Mouse (Mus musculus) testis, adult 2 months (tissue): ENCODE measurements around the gene 1110051M20Rik.

Source experiments
- CTCF ChIP-seq: fragments of 200-500 bp; IDR thresholded peaks from 2 replicates; pipeline ENCODE4 v1.5.1; 2012; ENCODE audit warnings: low read depth, mild to moderate bottlenecking, inconsistent platforms, low read length, moderate library complexity; ENCODE audit not compliant: control insufficient read depth, insufficient read depth, insufficient replicate concordance
- POLR2A ChIP-seq: fragments of 200-500 bp; IDR thresholded peaks from 2 replicates; pipeline ENCODE4 v1.6.1; 2012; ENCODE audit warnings: low read depth, mild to moderate bottlenecking, inconsistent platforms, low read length, moderate library complexity; ENCODE audit not compliant: control insufficient read depth

DNA sequence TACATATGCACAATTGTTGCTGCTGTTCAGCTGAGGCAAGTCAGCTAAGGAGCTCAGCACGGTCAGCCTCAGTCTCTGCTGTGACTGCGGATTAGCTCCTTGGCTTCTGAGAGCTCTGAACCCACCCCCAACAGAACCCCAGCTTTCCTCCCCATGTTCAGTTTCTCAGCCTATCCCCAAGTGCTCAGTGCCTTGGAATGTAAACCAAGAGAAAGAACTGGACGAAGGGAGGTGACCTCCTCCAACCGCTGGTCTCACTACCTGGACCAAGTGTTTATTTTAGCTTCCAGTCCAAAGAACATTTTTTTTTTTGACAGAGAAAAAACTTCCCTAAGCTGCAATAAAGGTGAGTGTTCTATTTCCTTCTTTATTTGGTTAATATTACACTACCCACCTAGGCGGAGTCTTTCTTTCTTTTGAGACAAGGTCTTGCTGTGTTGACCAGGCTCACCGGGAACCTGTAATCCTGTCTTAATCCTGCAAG, 94.5 kb downstream of the 1110051M20Rik start:
- TF ChIP-seq CTCF (no peak), POLR2A (no peak)
